Mouse (Mus musculus): ENCODE measurements at regions not wholly inside any gene's neighbourhood (a gene's known extent, or its start where the extent isn't known, plus 50 kb on each side); places are given as distances from the start of the nearest gene placed in this dataset.

DNA sequence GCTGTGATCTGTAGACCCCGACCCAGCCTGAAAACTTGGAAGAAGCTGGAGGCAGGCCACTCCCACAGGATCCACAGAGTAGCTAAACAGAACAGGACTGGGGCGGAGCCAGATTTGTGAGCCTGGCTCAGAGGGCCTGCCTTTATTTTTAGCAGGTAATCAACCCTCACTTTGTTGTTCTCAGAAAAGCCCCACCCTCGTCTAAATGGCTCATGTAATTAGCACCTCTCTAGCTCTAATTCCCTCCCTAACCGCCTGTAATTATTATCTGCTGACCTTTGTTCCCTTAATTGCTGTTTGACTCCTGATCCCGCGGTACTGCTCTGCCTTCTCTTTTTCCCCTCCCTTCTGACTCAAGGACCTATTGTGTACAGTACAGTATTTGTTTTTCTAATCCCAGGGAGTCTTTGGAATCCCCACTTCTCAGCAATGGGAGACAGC is 95.6 kb upstream of the Bdnf start:
- no peak for DNase-seq

DNA sequence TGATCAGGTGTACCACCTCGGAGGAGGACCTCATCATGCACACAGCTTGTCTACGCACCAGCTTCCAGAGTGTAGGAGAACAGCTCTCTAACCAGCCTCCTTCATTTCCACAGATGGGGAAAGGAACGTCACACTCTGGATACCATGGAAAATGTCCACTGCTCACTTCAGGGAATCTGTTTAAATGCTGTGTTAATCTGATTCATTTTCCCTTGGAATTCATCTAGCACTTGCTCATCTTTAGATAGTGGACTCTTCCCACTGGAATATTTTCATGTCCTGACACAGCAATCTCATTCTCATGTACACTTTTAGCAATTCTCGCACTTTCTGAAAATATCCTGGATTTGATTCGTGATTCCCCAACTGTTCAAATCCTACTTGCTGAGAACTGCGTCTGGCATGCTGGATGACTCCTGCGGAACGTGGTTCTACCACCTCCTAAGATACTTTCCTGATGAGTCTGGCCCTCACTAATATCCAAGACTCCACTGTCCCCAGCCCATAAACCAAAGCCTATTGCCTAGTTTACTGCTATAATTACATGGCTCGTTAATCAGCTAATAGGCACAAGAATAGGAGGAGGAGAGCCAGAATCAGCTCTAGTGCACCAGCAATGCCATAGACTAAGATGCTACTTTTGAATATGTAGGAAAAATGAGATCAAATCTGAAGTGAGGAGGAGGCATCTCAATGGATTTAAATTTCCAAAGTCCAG is 56.0 kb upstream of the Bdnf start:
- no peak for DNase-seq

DNA sequence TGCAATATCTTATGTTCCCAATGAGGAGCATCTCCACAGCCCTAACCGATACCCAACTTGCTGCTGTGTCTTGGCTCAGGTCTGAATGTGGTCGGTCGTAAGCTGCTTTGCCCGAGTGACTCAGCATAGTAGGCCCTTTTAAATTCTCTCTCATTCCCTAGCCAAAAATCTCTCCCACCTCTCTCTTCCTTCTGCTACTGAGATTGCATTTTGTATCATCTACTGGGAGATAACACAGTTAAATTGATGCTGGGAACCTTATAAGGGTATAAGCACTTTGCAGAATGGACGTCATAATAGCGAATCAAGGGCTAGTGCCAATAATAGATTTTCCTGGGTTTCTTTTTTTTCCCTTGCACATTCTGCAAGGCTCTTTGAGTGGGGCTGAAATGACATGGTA is 54.8 kb upstream of the Bdnf start:
- DNase-seq, result no peak

DNA sequence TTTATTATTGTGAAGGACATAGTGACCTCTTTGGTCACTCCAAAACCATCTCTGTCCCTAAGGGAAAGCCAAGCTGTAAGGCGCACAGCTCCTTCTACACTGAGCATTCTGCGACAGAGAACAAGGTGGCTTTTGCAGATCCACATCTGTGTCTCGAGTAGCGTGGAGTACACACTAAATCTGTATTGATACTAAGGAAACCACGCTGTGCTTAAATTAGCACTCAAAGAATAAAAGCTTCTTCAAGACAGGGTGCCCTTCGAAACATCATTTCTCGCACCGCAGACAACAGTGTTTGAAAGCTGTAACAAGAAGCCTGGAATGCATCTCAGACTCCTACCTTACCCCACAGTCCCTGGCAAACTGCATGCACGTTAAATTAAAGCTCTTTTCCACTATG is 52.9 kb upstream of the Bdnf start:
- DNase-seq, result no peak
